Mouse (Mus musculus) right cerebral cortex, postnatal 10 days (tissue): ENCODE measurements around the gene Gm3248.
"Not testable (repeated sequence)": the region's sequence is repeated elsewhere in the genome, so short reads cannot be mapped to it uniquely, and the experiment has no call there.

ENCODE experiments used
- DNase-seq, 2 experiments: peaks; one replicate each; pipeline ENCODE4 v3.0.0; 2021; ENCODE audit warnings: low spot score in 2 of 2

Gm3248 gene

DNA sequence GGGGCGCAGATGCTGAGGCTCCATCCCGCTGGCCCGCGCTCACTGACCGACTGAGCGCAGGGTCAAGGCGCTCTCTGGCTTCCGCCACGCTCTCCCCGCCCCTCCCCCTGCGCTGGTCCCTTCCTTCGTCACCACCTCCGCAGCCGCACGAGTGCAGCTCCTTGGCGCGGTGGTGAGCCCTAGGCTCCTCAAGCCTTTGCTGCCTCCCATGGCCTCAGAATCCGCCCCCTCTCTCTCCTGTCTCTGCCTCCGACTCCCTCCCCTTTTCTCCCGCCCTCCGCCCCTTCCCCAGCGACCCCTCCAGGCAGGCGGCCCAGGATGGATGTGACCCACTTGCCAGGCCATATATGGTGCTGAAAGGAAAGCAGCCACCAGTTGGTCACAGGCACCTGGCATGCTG, at the start of gene Gm3248:
Gene Gm3248 (minus strand): TSS at position 111 of the 400 bp plus-strand sequence.
- peak; percentile 38 to 50 for DNase-seq

DNA sequence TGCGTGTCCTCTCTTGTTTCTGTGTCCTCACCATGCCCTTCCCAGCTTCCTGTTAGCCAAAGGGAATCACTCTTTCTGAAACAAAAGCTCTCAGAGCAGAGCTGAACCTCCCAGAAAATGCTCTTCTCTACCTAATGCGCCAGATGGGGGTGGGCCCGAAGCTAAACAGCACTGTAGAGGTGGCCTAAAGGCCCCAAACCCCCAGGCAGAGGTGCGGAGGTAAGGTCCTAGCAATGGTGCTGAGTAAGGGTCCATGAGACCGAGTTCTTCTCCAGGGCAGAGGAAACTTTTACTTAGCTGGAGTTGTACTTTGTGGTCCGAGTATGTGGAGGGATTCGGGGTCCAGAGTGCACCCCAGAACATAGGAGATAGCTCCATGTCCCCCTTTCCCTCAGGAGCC, 25.6 kb upstream of the Gm3248 start:
- peak in 1 of 2 experiments; percentile 17 for DNase-seq

DNA sequence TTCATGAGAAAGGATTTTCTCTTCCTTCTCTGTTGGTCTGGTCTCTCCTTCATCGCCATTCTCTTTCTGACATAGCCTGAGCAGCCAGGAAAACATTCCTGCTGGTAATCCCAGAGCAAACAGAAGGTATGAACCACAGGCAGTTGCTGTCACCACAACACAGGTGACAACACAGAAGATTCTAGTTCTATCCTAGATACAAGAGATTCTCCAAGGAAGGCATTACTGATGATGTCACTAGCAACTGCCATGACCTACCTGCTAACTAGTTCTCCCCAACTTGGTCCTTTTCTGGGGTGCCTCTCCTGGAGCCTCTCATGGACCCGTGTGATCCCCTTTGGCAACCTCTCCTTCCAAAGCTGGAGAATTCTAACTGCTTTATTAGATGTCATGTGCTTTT, 17.5 kb upstream of the Gm3248 start, which contains the start of gene Gm3453:
Gene Gm3453 (minus strand): TSS at position 101 of the 400 bp plus-strand sequence.
- DNase-seq: not testable (repeated sequence)

DNA sequence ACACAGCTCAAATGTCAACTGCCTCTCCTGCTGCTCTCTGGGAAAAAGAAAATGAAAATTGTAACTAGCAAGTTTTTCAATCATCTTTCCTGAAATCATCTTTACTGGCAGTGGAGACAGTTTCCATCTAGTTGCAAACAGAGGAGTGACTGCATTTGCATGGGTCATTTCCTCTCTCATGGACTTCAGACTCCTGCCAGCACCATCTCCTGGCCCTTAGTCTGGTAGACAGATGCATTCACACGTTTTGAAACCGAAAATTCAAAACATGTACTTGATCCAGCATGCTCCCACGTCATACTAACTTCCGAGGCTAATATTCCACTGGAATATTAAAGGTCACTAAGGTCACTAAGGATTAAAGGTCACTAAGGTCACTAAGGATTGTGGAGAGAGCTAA, 896 bp upstream of the Gm3248 start:
- DNase-seq: not testable (repeated sequence)

DNA sequence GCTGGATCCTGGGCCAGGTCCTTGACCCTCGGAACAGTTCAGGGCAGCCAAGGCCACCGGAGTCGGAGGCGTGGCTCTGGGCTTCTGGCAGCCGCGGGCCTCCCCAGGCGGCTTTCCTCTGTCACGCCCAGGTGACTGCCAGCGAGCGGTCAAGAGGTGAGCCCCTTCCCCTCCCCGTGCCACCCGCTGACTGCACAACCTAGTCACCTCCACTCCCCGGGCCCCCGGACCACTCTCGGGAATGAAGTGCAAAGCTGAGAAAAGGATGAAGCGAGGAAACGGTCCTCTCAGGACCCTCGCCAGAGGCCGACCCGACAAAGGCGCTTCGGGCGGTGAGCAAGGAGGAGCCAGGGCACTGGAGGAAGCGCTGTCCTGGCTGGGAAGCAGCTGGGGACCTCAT, 443 bp downstream of the Gm3248 start:
- peak; percentile 17 to 23 for DNase-seq

DNA sequence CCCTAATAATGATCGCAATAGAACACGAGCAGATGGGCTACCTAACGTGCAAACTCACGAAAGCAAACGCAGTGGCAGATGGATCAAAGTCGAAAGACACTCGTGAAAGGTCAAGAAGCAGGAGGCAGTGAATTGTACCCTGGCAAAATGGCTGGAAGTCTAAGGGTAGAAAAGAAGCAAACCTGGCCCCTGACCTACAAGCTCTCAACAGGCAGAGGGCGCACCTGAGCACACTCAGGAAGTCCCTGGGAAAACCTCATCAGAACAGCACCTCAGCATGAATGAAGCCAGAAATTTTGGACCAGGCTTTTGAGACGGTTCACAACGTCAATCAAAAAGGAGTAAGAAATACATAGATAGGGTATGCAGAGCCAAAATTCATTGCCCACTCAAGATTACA, 1.1 kb downstream of the Gm3248 start:
- DNase-seq: peak; percentile 33 to 36

DNA sequence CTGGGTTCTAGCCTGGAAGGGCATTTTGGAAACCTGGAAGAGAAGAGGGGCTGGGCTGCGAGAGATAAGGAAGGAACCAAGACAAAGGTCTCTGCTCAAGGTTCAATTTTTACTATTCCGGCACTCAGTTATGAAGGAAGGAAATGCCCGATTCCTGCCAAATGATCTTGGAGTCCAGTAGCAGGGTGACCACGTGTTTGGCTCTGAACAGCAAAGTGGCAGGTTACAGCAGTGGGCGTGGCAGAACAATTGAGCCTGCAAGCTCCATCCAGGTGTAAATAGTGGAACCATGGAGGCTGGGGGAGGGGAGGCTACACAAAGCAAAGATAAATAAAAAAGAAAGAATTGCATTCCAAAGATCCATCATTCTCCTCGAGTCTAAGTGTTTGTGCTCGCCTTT, 38.3 kb downstream of the Gm3248 start:
- not testable (repeated sequence) for DNase-seq

DNA sequence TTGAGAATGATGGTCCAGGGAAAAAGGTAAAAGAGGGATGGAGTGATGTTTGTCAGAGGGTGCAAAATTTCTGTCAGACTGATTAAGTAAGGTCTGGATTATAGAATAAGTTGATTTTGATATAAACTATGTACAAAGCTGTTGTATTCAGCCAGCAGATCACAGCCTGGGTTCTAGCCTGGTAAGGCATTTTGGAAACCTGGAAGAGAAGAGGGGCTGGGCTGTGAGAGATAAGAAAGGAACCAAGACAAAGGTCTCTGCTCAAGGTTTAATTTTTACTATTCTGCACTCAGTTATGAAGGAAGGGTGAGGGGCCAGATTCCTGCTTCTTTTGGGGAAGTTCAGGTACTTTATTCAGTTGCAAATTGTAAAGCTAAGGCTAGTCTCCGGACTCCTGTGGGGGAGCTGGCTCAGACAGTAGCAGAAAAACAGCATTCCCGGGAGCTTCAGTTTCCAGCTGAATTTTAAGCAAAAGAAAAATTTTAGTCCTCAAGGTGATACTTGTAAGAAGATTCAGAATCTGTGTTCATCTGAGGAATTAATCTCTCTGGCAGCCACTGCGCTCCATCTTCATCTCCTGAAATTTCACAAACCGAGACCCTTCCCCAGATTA, 43.1 kb downstream of the Gm3248 start:
- DNase-seq: not testable (repeated sequence)

DNA sequence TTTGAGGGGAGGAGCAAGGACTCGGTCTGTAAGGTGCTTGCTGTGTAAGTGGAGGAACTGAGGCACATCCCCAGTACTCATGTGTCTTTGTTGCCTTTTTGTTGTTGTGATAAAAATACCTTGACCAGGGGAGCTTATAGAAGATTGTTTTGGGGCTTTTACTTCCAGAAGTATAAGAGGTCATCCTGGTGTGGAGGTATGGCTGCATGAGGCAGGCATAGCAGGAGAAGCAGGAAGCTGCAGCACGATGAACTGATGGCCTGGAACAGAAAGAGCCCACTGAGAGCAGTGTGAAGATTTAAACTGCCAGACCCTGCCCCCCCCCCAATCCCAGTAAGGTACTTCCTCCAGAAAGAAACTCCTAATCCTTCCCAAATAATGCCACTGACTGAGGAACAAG, 47.8 kb downstream of the Gm3248 start:
- DNase-seq: not testable (repeated sequence)
